Mouse (Mus musculus) cerebellum, postnatal 25 days (tissue): Measurements from ENCODE around the gene Slc24a3.

Source experiments
- DNase-seq, 2 experiments: peaks; one replicate each; pipeline ENCODE4 v3.0.0; 2021; ENCODE audit warnings: mixed read lengths in 2 of 2

Gene Slc24a3

GRCm38 (mm10) chr2:145213587-145213986 lies 46.0 kb downstream of the Slc24a3 start:
- DNase-seq, result no peak

GRCm38 (mm10) chr2:145214086-145214831 lies 46.7 kb downstream of the Slc24a3 start:
- DNase-seq, result no peak

- DNase-seq, result no peak
Measured at GRCm38 (mm10) chr2:145216580-145216979, 49.0 kb downstream of the Slc24a3 start.

- no peak for DNase-seq
Measured at GRCm38 (mm10) chr2:145217422-145217821, 49.9 kb downstream of the Slc24a3 start.

- no peak for DNase-seq
Measured at GRCm38 (mm10) chr2:145219246-145219645, 51.7 kb downstream of the Slc24a3 start.

- no peak for DNase-seq
Measured at GRCm38 (mm10) chr2:145223646-145224045, 56.1 kb downstream of the Slc24a3 start.

- DNase-seq, result peak in 1 of 2 experiments; percentile 30
Measured at GRCm38 (mm10) chr2:145225640-145226039, 58.1 kb downstream of the Slc24a3 start.

GRCm38 (mm10) chr2:145226100-145226499 lies 58.5 kb downstream of the Slc24a3 start:
- no peak for DNase-seq

GRCm38 (mm10) chr2:145227351-145227750 lies 59.8 kb downstream of the Slc24a3 start:
- DNase-seq, result no peak

- DNase-seq, result no peak
Measured at GRCm38 (mm10) chr2:145232764-145233484, 65.4 kb downstream of the Slc24a3 start.

- DNase-seq, result peak in 1 of 2 experiments; percentile 38
Measured at GRCm38 (mm10) chr2:145233547-145234398, 66.2 kb downstream of the Slc24a3 start.

- no peak for DNase-seq
Measured at GRCm38 (mm10) chr2:145246384-145246783, 78.8 kb downstream of the Slc24a3 start.

GRCm38 (mm10) chr2:145248185-145248584 lies 80.6 kb downstream of the Slc24a3 start:
- DNase-seq, result no peak

GRCm38 (mm10) chr2:145257332-145257731 lies 89.8 kb downstream of the Slc24a3 start:
- peak; percentile 32 to 69 for DNase-seq

GRCm38 (mm10) chr2:145257855-145258254 lies 90.3 kb downstream of the Slc24a3 start:
- DNase-seq, result no peak

GRCm38 (mm10) chr2:145260574-145260973 lies 93.0 kb downstream of the Slc24a3 start:
- no peak for DNase-seq

GRCm38 (mm10) chr2:145262153-145262552 lies 94.6 kb downstream of the Slc24a3 start:
- DNase-seq, result no peak

- no peak for DNase-seq
Measured at GRCm38 (mm10) chr2:145266723-145267122, 99.2 kb downstream of the Slc24a3 start.

- DNase-seq, result no peak
Measured at GRCm38 (mm10) chr2:145268971-145269370, 101.4 kb downstream of the Slc24a3 start.

- DNase-seq, result no peak
Measured at GRCm38 (mm10) chr2:145269410-145269809, 101.9 kb downstream of the Slc24a3 start.

GRCm38 (mm10) chr2:145274016-145274677 lies 106.6 kb downstream of the Slc24a3 start:
- peak; percentile 34 to 47 for DNase-seq

- DNase-seq, result no peak
Measured at GRCm38 (mm10) chr2:145279336-145279735, 111.8 kb downstream of the Slc24a3 start.

GRCm38 (mm10) chr2:145283746-145284145 lies 116.2 kb downstream of the Slc24a3 start:
- no peak for DNase-seq
